Mouse (Mus musculus): ENCODE results near the gene Serpina1a. TPM values are rescaled to one million over a fixed set of nuclear protein-coding genes. Genes with fewer than 3 reads are reported as not detected.
"Not testable (repeated sequence)": the region's sequence is repeated elsewhere in the genome, so short reads cannot be mapped to it uniquely, and the experiment has no call there.

Serpina1a gene
- total RNA-seq (2021), result 1 to 10 TPM; 1.8 to 9.7 TPM
- polyA plus RNA-seq (2012; rRNA removed), result 1.8 and 5.5 TPM in 2 replicates
- long read RNA-seq, result 0 reads

GRCm38 (mm10) chr12:103863101-103863974 lies at the start of gene Serpina1a:
Gene Serpina1a (minus strand): TSS chr12:103863562.
- DNase-seq, result not testable (repeated sequence)

DNA sequence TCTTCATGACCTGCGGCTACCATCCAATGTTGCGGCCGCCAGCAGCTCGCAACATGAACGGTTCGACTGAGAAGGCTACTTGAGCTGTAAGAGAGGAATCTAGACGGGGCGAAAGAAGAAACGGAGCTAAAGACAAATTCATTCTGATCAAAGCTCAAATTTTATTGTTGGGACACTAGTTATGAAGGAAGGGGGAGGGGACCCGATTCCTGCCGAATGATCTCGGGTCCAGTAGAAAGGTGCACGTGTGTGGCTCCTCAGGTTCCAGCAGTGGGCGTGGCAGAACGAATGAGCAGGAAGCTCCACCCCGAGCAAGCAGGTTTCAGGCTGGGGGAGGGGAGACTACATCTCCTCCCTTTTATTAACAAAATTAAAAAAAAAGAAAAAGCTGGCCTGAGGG lies 45.8 kb upstream of the Serpina1a start:
- DNase-seq, result not testable (repeated sequence)

GRCm38 (mm10) chr12:103907746-103908145 lies 44.4 kb upstream of the Serpina1a start:
- peak; percentile 53 for DNase-seq

GRCm38 (mm10) chr12:103904837-103905340 lies 41.5 kb upstream of the Serpina1a start, which contains the start of gene Serpina1c:
Gene Serpina1c (minus strand): TSS chr12:103904887.
- not testable (repeated sequence) for DNase-seq

- DNase-seq, result peak; percentile 44
Observed at GRCm38 (mm10) chr12:103901929-103902328, 38.6 kb upstream of the Serpina1a start.

DNA sequence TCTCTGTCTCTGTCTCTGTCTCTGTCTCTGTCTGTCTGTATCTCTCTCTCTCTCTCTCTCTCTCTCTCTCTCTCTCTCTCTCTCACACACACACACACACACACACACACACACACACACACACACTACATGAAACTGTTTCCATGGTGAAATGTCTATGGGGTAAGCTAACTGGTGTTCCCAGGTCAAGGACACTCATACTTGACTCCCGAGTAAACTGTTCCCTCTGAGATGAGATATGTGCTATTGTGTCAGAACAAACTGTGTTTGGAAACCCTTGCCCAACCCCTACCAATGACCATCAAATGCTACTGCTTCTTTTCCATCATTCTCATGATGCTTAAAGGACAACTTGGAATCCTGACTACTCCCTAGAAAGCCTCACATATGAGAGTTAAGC lies 3.5 kb upstream of the Serpina1a start:
- not testable (repeated sequence) for DNase-seq

DNA sequence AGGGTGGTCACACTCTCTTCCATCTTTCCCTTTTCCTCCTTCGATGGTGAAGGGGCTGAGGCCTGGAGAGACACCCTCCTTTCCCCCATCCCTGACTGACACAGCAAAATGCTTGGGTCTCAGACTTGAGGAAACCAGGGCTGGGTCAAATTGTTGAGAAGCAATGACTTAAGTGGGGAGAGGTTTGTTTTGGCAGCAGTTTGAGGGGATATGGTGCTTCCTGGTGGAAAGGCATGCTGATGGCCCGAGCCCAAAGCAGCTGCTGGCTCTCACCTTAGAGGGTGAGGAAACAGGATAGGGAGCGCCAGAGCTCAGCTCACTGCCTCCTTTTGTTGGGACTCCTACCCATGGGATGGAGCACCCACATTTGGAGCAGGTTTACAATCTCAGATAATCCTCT lies 2.4 kb downstream of the Serpina1a start:
- no peak for DNase-seq

- not testable (repeated sequence) for DNase-seq
Observed at GRCm38 (mm10) chr12:103860571-103860970, 2.8 kb downstream of the Serpina1a start.

DNA sequence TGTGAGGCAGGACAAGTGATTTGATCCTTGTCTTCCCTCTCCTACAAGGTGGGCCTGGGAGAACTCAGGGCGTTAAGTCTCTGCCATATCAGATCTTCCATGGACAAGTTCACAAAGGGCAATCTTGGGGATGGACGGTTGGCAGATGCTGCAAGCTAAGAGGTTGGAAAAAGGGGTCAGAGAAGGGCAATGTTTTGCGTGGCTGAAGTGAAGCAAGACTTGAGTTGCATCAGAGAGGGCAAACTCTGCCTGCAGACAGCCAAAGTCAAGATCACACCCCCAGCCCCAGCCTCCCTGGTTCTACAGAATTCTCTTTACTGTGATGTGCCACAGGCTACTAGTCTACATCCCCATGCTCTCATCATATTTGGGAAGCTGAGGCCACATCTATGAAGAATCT lies 3.8 kb downstream of the Serpina1a start:
- DNase-seq, result not testable (repeated sequence)

DNA sequence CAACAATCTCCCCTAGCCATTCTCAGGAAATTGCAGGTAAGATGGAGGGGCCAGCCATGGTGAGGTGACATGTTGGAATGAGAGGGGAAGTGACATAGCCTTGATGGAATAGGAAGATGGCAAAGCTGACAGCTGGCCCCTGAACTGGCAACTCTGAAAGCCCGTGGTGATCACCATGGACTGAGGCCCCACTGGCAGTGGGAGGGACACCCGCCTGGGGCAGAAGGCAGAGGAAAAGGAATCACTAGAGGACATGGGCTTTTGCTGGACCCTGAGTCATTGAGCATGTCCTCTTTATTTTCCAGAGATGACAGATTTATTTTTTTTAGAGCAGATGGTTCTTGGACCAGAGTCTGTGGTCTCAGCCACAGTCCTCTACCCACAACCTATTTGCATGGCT lies 10.3 kb downstream of the Serpina1a start:
- DNase-seq, result not testable (repeated sequence)

GRCm38 (mm10) chr12:103830273-103830672 lies 33.1 kb downstream of the Serpina1a start, which contains the start of gene Serpina1b:
Gene Serpina1b (minus strand): TSS chr12:103830373.
- DNase-seq, result not testable (repeated sequence)

- not testable (repeated sequence) for DNase-seq
Observed at GRCm38 (mm10) chr12:103827661-103828372, 35.5 kb downstream of the Serpina1a start.

DNA sequence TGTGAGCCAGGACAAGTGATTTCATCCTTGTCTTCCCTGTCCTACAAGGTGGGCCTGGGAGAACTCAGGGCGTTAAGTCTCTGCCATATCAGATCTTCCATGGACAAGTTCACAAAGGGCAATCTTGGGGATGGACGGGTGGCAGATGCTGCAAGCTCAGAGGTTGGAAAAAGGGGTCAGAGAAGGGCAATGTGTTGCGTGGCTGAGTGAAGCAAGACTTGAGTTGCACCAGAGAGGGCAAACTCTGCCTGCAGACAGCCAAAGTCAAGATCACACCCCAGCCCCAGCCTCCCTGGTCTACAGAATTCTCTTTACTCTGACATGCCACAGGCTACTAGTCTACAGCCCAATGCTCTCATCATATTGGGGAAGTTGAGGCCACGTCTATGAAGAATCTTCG lies 39.5 kb downstream of the Serpina1a start:
- DNase-seq, result peak; percentile 81

Other genes starting within 250 kb of the Serpina1a start
- under 1 TPM in 1 of 2 experiments, not detected in 1; 0.46 TPM for gene Serpina10, start 232.1 kb downstream of the Serpina1a start, total RNA-seq (2021)
- gene Serpina10, start 232.1 kb downstream of the Serpina1a start, polyA plus RNA-seq (2012; rRNA removed), result not detected in 2 replicates
- gene Serpina6, start 206.3 kb downstream of the Serpina1a start, total RNA-seq (2021), result 1 to 10 TPM; 1.7 to 5.4 TPM
- 0.27 and 1.3 TPM in 2 replicates for gene Serpina6, start 206.3 kb downstream of the Serpina1a start, polyA plus RNA-seq (2012; rRNA removed)
- gene Serpina16, start 187.4 kb downstream of the Serpina1a start, total RNA-seq (2021), result not detected
- gene Serpina16, start 187.4 kb downstream of the Serpina1a start, polyA plus RNA-seq (2012; rRNA removed), result 0.10 TPM in 1 of 2 replicates, not detected in the other
- gene Serpina1f, start 168.0 kb downstream of the Serpina1a start, total RNA-seq (2021), result not detected
- not detected in 2 replicates for gene Serpina1f, start 168.0 kb downstream of the Serpina1a start, polyA plus RNA-seq (2012; rRNA removed)
- 10 to 100 TPM in 1 of 2 experiments, under 1 TPM in 1; 0.28 to 12.3 TPM for gene Serpina1d, start 90.0 kb downstream of the Serpina1a start, total RNA-seq (2021)
- gene Serpina1d, start 90.0 kb downstream of the Serpina1a start, polyA plus RNA-seq (2012; rRNA removed), result 1.8 TPM in 1 of 2 replicates, not detected in the other
- gene Serpina1b, start 33.2 kb downstream of the Serpina1a start, total RNA-seq (2021), result 10 to 100 TPM in 1 of 2 experiments, 1 to 10 TPM in 1; 1.3 to 29.8 TPM
- gene Serpina1b, start 33.2 kb downstream of the Serpina1a start, polyA plus RNA-seq (2012; rRNA removed), result 1.9 and 6.7 TPM in 2 replicates
- gene Serpina1c, start 41.3 kb upstream of the Serpina1a start, total RNA-seq (2021), result 10 to 100 TPM in 1 of 2 experiments, under 1 TPM in 1; 0.38 to 20.9 TPM
- 0.93 and 3.8 TPM in 2 replicates for gene Serpina1c, start 41.3 kb upstream of the Serpina1a start, polyA plus RNA-seq (2012; rRNA removed)
- 10 to 100 TPM in 1 of 2 experiments, 1 to 10 TPM in 1; 1.9 to 15.5 TPM for gene Serpina1e, start 95.4 kb upstream of the Serpina1a start, total RNA-seq (2021)
- gene Serpina1e, start 95.4 kb upstream of the Serpina1a start, polyA plus RNA-seq (2012; rRNA removed), result 0.15 and 1.0 TPM in 2 replicates
- gene Serpina11, start 126.4 kb upstream of the Serpina1a start, total RNA-seq (2021), result under 1 TPM in 1 of 2 experiments, not detected in 1; 0.63 TPM
- gene Serpina11, start 126.4 kb upstream of the Serpina1a start, polyA plus RNA-seq (2012; rRNA removed), result 0.07 TPM in 1 of 2 replicates, not detected in the other
- gene Serpina9, start 150.2 kb upstream of the Serpina1a start, total RNA-seq (2021), result not detected
- gene Serpina9, start 150.2 kb upstream of the Serpina1a start, polyA plus RNA-seq (2012; rRNA removed), result not detected in 2 replicates
- under 1 TPM; 0.21 to 0.66 TPM for gene Serpina12, start 180.9 kb upstream of the Serpina1a start, total RNA-seq (2021)
- 0.03 TPM in 1 of 2 replicates, not detected in the other for gene Serpina12, start 180.9 kb upstream of the Serpina1a start, polyA plus RNA-seq (2012; rRNA removed)
- gene Serpina5, start 237.6 kb upstream of the Serpina1a start, total RNA-seq (2021), result under 1 TPM in 1 of 2 experiments, not detected in 1; 0.75 TPM
- gene Serpina5, start 237.6 kb upstream of the Serpina1a start, polyA plus RNA-seq (2012; rRNA removed), result not detected in 2 replicates
- gene Serpina3a, start 249.2 kb upstream of the Serpina1a start, total RNA-seq (2021), result not detected
- gene Serpina3a, start 249.2 kb upstream of the Serpina1a start, polyA plus RNA-seq (2012; rRNA removed), result not detected in 2 replicates